In the genomic region with DNA sequence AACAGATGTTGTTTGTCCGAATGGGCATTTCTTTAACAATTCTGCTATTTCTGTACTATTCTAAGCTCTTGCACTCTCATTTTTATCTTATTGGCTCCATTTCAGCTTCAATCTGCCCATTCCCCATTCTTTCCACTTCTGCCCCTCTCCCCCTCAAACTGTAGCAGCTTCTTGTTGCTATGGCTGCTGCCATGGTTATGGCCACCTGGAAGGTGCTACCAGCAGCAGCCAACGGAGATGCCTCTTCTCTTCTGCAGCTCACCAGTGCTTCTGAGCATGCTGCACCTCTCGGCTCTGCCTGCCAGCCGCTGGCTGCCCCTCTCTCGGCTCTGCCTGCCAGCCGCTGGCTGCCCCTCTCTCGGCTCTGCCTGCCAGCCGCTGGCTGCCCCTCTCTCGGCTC, we compare ENCODE assay signal across 25 mouse cellular contexts. TPM values are rescaled to one million over a fixed set of nuclear protein-coding genes. Genes with fewer than 3 reads are reported as not detected.
DNase-seq lines count a peak whose midpoint lies in the region; ATAC-seq and TF ChIP-seq lines count a peak whose summit lies in the region.
"Had no signal": no experiment of that assay in that cellular context is flagged by ENCODE, and none has a peak within 500 bp of the region (broad histone marks: within the 10 kb centered on the region; RNA-seq: fewer than 3 reads in every experiment).

No protein-coding gene starts in this region.

- no peaks in the 10 kb centered on the region for H3K36me3 ChIP-seq in forebrain, embryonic 15.5 days
- H3K36me3 ChIP-seq in forebrain, embryonic 13.5 days (ENCODE audit: poor library complexity, severe bottlenecking): no peaks in the 10 kb centered on the region
- H3K36me3 ChIP-seq in hindbrain, postnatal 0 days (ENCODE audit: insufficient read depth, low read length): no peaks in the 10 kb centered on the region
- no peaks in the 10 kb centered on the region for H3K36me3 ChIP-seq in hindbrain, embryonic 16.5 days (ENCODE audit: control insufficient read depth, insufficient read depth, low read length)
- no peaks in the 10 kb centered on the region for H3K36me3 ChIP-seq in midbrain, embryonic 14.5 days (ENCODE audit: control insufficient read depth, insufficient read depth, low read length)
- H3K36me3 ChIP-seq: embryonic facial prominence, embryonic 15.5 days; G1E; limb, embryonic 13.5 days; liver, embryonic 12.5 days; midbrain, embryonic 12.5 days; neural tube, embryonic 12.5 days; stomach, embryonic 15.5 days had no signal

- no peak for TF ChIP-seq POLR2A in bone marrow macrophage, adult 2 months (IDR thresholded peaks at IDR 0.05; ENCODE audit: borderline replicate concordance, low read depth, low read length)

- peaks cover 8% of the 10 kb centered on the region; the same call in 1 of the 2 replicates for H3K4me1 ChIP-seq in forebrain, embryonic 15.5 days
- 0 out of 2 replicates have a peak, but pooled peaks cover 11% of the 10 kb centered on the region for H3K4me1 ChIP-seq in forebrain, embryonic 13.5 days
- no peaks in the 10 kb centered on the region for H3K4me1 ChIP-seq in hindbrain, postnatal 0 days (ENCODE audit: insufficient read depth, low read length)
- H3K4me1 ChIP-seq in hindbrain, embryonic 16.5 days (ENCODE audit: control insufficient read depth, insufficient read depth, low read depth, low read length): no peaks in the 10 kb centered on the region
- H3K4me1 ChIP-seq in bone marrow macrophage, adult 2 months (ENCODE audit: control insufficient read depth, insufficient read depth, low read length): peaks cover 13% of the 10 kb centered on the region
- H3K4me1 ChIP-seq in midbrain, embryonic 14.5 days (ENCODE audit: control insufficient read depth, insufficient read depth, low read length): no peaks in the 10 kb centered on the region
- H3K4me1 ChIP-seq: embryonic facial prominence, embryonic 15.5 days; liver, embryonic 12.5 days; midbrain, embryonic 12.5 days; neural tube, embryonic 12.5 days; stomach, embryonic 15.5 days had no signal

- WGBS in forebrain, embryonic 15.5 days: 47% methylated on average over 9 of the region's 9 CpGs
- 62% methylated on average over 9 of the region's 9 CpGs for WGBS in forebrain, embryonic 13.5 days
- WGBS in hindbrain, postnatal 0 days: 41% methylated on average over 9 of the region's 9 CpGs
- 47% methylated on average over 9 of the region's 9 CpGs for WGBS in hindbrain, embryonic 16.5 days
- WGBS in midbrain, embryonic 14.5 days: 60% methylated on average over 9 of the region's 9 CpGs

- DNase-seq in hindbrain, postnatal 0 days (ENCODE audit: low spot score): no peak
- no peak for DNase-seq in spleen, postnatal 36 days (ENCODE audit: low spot score in 2 of 2)
- no peak for DNase-seq in midbrain, embryonic 14.5 days
- DNase-seq: adrenal gland, postnatal 36 days; cerebellum, adult 2 months; kidney, adult 11 months; lung, adult 18-20 months; lung, postnatal 10 days; right cerebral cortex, adult 18-20 months; right cerebral cortex, postnatal 4 days; thymus, adult 18-20 months; thymus, postnatal 36 days had no signal

- ATAC-seq in forebrain, embryonic 15.5 days (replicated peaks): no peak
- no peak for ATAC-seq in forebrain, embryonic 13.5 days
- peak; percentile 7; the same call in 1 of the 2 replicates for ATAC-seq in hindbrain, postnatal 0 days
- no peak for ATAC-seq in hindbrain, embryonic 16.5 days
- 0 out of 2 replicates have a peak, but pooled peaks have one; percentile 25 for ATAC-seq in erythroid progenitor cell, adult 5-6 weeks (replicated peaks; ENCODE audit: low FRiP score, poor library complexity, severe bottlenecking)
- no peak for ATAC-seq in midbrain, embryonic 14.5 days (ENCODE audit: low FRiP score, low TSS enrichment)
- ATAC-seq: liver, embryonic 12.5 days had no signal

- TF ChIP-seq CTCF in hindbrain, postnatal 0 days (IDR thresholded peaks at IDR 0.05; ENCODE audit: low read depth): no peak
- no peak for TF ChIP-seq CTCF in bone marrow macrophage, adult 2 months (IDR thresholded peaks at IDR 0.05; ENCODE audit: low read depth, low read length)

- H3K27me3 ChIP-seq in forebrain, embryonic 15.5 days: no peaks in the 10 kb centered on the region
- no peaks in the 10 kb centered on the region for H3K27me3 ChIP-seq in forebrain, embryonic 13.5 days
- no peaks in the 10 kb centered on the region for H3K27me3 ChIP-seq in hindbrain, postnatal 0 days (ENCODE audit: insufficient read depth, low read length)
- H3K27me3 ChIP-seq in hindbrain, embryonic 16.5 days (replicated peaks; ENCODE audit: control insufficient read depth, insufficient read depth, low read length): no peaks in the 10 kb centered on the region
- no peaks in the 10 kb centered on the region for H3K27me3 ChIP-seq in midbrain, embryonic 14.5 days (ENCODE audit: control insufficient read depth, insufficient read depth, low read length)
- H3K27me3 ChIP-seq: embryonic facial prominence, embryonic 15.5 days; limb, embryonic 13.5 days; midbrain, embryonic 12.5 days; neural tube, embryonic 12.5 days; stomach, embryonic 15.5 days had no signal

- H3K9ac ChIP-seq in forebrain, embryonic 15.5 days (replicated peaks): no peak overlapping the region
- H3K9ac ChIP-seq in forebrain, embryonic 13.5 days: no peak overlapping the region
- H3K9ac ChIP-seq in hindbrain, postnatal 0 days (replicated peaks; ENCODE audit: low read length): no peak overlapping the region
- no peak overlapping the region for H3K9ac ChIP-seq in hindbrain, embryonic 16.5 days (ENCODE audit: low read depth, low read length)
- H3K9ac ChIP-seq in midbrain, embryonic 14.5 days (replicated peaks; ENCODE audit: low read length): no peak overlapping the region
- H3K9ac ChIP-seq: embryonic facial prominence, embryonic 15.5 days; liver, embryonic 12.5 days; midbrain, embryonic 12.5 days; neural tube, embryonic 12.5 days; stomach, embryonic 15.5 days had no signal

- H3K4me2 ChIP-seq in forebrain, embryonic 15.5 days (replicated peaks): no peak overlapping the region
- no peak overlapping the region for H3K4me2 ChIP-seq in forebrain, embryonic 13.5 days
- no peak overlapping the region for H3K4me2 ChIP-seq in hindbrain, postnatal 0 days (ENCODE audit: low read depth, low read length)
- no peak overlapping the region for H3K4me2 ChIP-seq in hindbrain, embryonic 16.5 days (ENCODE audit: low read length)
- no peak overlapping the region for H3K4me2 ChIP-seq in midbrain, embryonic 14.5 days (ENCODE audit: low read length)
- H3K4me2 ChIP-seq: embryonic facial prominence, embryonic 15.5 days; heart, embryonic 11.5 days; limb, embryonic 13.5 days; liver, embryonic 12.5 days; midbrain, embryonic 12.5 days; neural tube, embryonic 12.5 days; stomach, embryonic 15.5 days had no signal

- no peaks in the 10 kb centered on the region for H3K9me3 ChIP-seq in forebrain, embryonic 15.5 days
- H3K9me3 ChIP-seq in forebrain, embryonic 13.5 days (replicated peaks): no peaks in the 10 kb centered on the region
- no peaks in the 10 kb centered on the region for H3K9me3 ChIP-seq in hindbrain, postnatal 0 days (ENCODE audit: low read length)
- no peaks in the 10 kb centered on the region for H3K9me3 ChIP-seq in hindbrain, embryonic 16.5 days (ENCODE audit: control insufficient read depth, low read length)
- H3K9me3 ChIP-seq in midbrain, embryonic 14.5 days (ENCODE audit: control insufficient read depth, low read length): no peaks in the 10 kb centered on the region
- H3K9me3 ChIP-seq: embryonic facial prominence, embryonic 15.5 days; G1E; limb, embryonic 13.5 days; liver, embryonic 12.5 days; midbrain, embryonic 12.5 days; neural tube, embryonic 12.5 days; stomach, embryonic 15.5 days had no signal

- no peak overlapping the region for H3K4me3 ChIP-seq in forebrain, embryonic 15.5 days
- H3K4me3 ChIP-seq in forebrain, embryonic 13.5 days: no peak overlapping the region
- H3K4me3 ChIP-seq in hindbrain, postnatal 0 days (ENCODE audit: low read length): no peak overlapping the region
- no peak overlapping the region for H3K4me3 ChIP-seq in hindbrain, embryonic 16.5 days (ENCODE audit: low read length)
- no peak overlapping the region for H3K4me3 ChIP-seq in bone marrow macrophage, adult 2 months (ENCODE audit: insufficient read depth, low read length)
- no peak overlapping the region for H3K4me3 ChIP-seq in midbrain, embryonic 14.5 days (replicated peaks; ENCODE audit: low read depth, low read length)
- H3K4me3 ChIP-seq: embryonic facial prominence, embryonic 15.5 days; limb, embryonic 13.5 days; liver, embryonic 12.5 days; midbrain, embryonic 12.5 days; neural tube, embryonic 12.5 days; stomach, embryonic 15.5 days had no signal

- H3K27ac ChIP-seq in forebrain, embryonic 15.5 days (replicated peaks): 0 out of 2 replicates have a peak overlapping the region, but pooled peaks have one; percentile 39
- H3K27ac ChIP-seq in forebrain, embryonic 13.5 days: no peak overlapping the region
- peak overlapping the region; percentile 41; the same call in 1 of the 2 replicates for H3K27ac ChIP-seq in hindbrain, postnatal 0 days
- H3K27ac ChIP-seq in hindbrain, embryonic 16.5 days (ENCODE audit: low read depth, low read length): no peak overlapping the region
- H3K27ac ChIP-seq in bone marrow macrophage, adult 2 months (ENCODE audit: insufficient read depth, low read depth, low read length): peak overlapping the region; percentile 85; the same call in 1 of the 2 replicates
- H3K27ac ChIP-seq in midbrain, embryonic 14.5 days (replicated peaks; ENCODE audit: low read depth, low read length): no peak overlapping the region
- H3K27ac ChIP-seq: embryonic facial prominence, embryonic 15.5 days; limb, embryonic 13.5 days; liver, embryonic 12.5 days; midbrain, embryonic 12.5 days; neural tube, embryonic 12.5 days; stomach, embryonic 15.5 days had no signal

RNA-seq across cellular contexts. Expression of a gene that starts 8.0 kb away (rescaled TPM):
- 27.0 and 27.8 TPM in 2 replicates for polyA plus RNA-seq in forebrain, embryonic 15.5 days (2015; fragmentation: Nextera tagmentation; extraction: Ambion mirVana)
- polyA plus RNA-seq in forebrain, embryonic 13.5 days (2015; fragmentation: Nextera tagmentation; extraction: Ambion mirVana): 24.4 and 24.7 TPM in 2 replicates
- 62.4 and 64.7 TPM in 2 replicates for total RNA-seq in hindbrain, postnatal 0 days (2014; rRNA removed)
- 15.9 and 16.7 TPM in 2 replicates for polyA plus RNA-seq in hindbrain, postnatal 0 days (2015; fragmentation: Nextera tagmentation; extraction: Ambion mirVana)
- polyA plus RNA-seq in hindbrain, embryonic 16.5 days (2015; fragmentation: Nextera tagmentation; extraction: Ambion mirVana): 15.1 and 24.3 TPM in 2 replicates
- polyA plus RNA-seq in bone marrow macrophage, adult 2 months (2012; ENCODE audit: insufficient read depth, insufficient read length, missing spikeins): 85.9 and 95.3 TPM in 2 replicates
- total RNA-seq in erythroid progenitor cell, adult 5-6 weeks (2015; ENCODE audit: low replicate concordance): 44.3 and 45.3 TPM in 2 replicates
- 22.2 and 31.8 TPM in 2 replicates for total RNA-seq in erythroid progenitor cell, adult 5-6 weeks (2017; ENCODE audit: low replicate concordance)
- 35.1 and 39.4 TPM in 2 replicates for polyA plus RNA-seq in midbrain, embryonic 14.5 days (2014; fragmentation: Nextera tagmentation; extraction: Ambion mirVana)

Comparison
In these comparisons a context has a peak if more than half of its experiments do, and no peak if none do; other contexts are left out.
1. ATAC-seq: peak in hindbrain, postnatal 0 days (single experiment) and erythroid progenitor cell, adult 5-6 weeks (single experiment); none in forebrain, embryonic 15.5 days (single experiment), forebrain, embryonic 13.5 days (single experiment), hindbrain, embryonic 16.5 days (single experiment) and midbrain, embryonic 14.5 days (single experiment).
2. H3K27ac ChIP-seq: peak in forebrain, embryonic 15.5 days (single experiment), hindbrain, postnatal 0 days (single experiment) and bone marrow macrophage, adult 2 months (single experiment); none in forebrain, embryonic 13.5 days (single experiment), hindbrain, embryonic 16.5 days (single experiment) and midbrain, embryonic 14.5 days (single experiment).